Mouse (Mus musculus): Measurements from ENCODE around the gene Rbm28. TPM values are rescaled to one million over a fixed set of nuclear protein-coding genes. Genes with fewer than 3 reads are reported as not detected.
A peak's percentile ranks its signal among the peaks of the same experiment; 100 is the strongest.

The Rbm28 gene
- total RNA-seq, 2 experiments from 2014 or later = 19.5 to 21.0 TPM

DNA sequence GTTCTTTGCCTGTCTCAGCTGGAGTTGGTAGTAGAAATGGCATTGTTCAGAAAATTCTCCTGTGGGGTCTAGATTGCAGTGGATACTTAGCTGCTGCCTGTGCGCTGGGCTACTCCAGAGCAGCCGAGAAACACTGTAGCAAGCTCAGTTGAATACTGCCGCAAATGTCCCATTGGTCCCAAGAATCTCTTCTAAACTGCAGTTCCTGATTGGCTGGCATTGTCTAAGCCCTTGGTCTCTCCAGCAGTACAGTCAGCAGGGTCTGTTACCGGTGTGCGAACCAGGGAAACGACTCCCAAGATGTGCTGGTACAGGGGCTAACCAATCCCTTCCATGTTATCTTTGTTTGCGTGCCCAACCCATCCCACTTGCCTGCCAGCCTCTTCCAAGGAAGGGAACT lies 72.6 kb downstream of the Rbm28 start:
- DNase-seq = no peak
- intact Hi-C loops (cut with DNase I) = no loop called here

DNA sequence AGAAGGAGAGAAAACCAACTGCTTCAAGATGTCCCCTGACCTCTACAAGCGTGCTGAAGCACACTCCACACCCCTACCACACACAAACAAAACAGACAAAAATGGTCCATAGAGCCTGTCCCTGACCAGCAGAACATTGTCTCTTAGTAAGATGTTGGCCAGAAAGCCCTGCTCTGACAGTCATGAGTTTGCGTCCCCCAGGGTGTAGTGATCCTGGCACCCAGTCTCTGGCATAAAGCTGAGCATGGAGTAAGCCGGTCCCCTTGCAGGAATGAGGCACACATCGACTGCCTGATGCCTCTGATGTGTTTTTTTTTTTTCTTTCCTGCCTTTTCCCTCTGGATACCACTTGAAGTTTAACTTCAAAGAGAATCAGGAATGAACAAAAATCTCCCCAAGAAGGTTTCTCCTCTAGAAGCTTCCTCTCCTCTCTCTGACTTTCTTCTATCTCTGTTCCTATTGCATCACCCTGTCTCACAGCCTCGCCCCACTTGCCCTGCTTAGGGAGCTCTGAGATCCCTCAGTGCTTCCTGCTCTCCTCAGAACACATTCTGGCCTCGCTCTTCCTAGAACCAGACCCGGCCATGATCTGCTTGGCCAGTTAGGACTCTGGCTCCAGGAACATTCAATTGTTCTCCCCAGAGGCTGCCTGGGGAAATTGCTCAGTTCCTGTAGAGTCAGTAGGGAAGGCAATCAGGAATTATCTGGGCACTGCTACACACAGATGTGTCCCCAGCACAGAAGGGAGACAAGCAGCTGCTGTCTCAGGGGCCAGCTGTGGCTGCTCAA lies 76.7 kb downstream of the Rbm28 start:
- intact Hi-C loops (cut with DNase I) = no loop called here

DNA sequence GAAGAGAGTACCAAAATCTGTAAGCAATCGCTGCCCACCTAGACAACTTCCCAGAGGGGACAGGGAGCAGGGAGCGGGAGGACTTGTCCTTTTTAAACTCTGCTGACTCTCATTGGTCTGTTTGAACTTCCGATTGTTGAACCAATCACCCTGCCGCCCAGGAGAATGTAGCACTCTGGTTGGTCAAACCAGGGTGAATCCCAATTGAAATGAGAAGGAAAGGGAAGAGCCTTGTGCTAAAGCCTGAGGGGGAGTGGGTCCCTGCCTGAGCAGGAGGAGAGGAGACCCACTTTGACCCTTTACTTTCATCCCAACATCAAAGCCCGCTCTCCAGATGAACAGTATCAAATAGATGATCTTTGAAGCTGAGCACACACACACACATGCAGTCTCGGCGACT lies 80.4 kb downstream of the Rbm28 start:
- DNase-seq = no peak
- intact Hi-C loops (cut with DNase I) = no loop called here

More for the DNA sequence above, 76.7 kb downstream of the Rbm28 start:
- DNase-seq = peak; percentile 66 to 68

DNA sequence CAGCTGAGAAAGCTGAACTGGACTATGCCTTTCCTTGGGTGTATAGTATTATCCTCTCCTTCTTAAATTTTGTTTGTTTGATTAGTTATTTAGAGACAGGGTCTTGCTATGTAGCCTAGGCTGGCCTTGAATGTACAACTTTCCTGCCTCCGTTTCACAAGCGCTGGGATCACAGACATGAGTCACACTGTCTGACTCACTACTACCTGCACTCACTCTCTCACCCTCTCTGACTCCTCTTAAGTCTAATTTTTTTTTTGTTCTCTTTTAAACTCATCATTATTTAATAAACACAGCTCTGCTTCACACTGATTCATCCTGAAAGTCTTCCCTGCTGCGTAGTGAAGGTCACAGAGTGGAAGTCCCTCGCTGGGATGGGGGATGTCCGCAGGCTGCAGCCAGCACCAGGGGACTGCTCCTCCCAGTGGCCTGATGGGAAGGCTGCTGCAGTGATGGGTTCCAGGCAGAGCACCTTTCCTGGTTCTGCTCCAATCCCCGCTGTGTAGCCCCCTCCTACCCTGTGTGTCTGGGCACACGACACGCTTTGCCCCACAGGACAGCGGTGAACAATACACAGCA lies 81.9 kb downstream of the Rbm28 start:
- intact Hi-C loops (cut with DNase I) = no loop called here
- DNase-seq = no peak

DNA sequence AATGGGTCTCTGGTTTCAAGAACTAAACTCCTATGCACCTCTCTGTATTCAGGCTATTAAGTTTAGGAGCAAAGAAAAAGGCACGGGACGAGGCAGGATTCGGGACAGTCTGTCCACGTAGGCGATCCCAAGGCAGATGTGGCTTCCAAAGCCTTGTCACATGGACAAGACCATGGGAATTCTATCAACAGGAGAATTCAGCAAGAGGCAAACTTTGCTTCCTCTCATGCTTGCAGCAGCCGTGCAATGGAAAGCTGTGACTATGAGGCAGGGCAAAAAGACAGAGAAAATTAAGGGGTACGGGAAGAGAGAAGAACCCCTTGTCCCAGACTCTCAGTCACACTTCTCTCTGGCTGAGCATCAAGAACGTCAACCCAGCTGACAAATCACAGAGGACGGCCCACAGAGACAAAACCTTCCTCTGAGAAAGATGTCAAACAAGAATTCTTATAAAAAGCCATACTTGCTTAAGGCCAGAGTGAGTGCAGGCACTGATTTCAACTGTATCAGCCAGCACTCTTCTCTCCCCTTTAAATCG lies 82.9 kb downstream of the Rbm28 start:
- no peak for DNase-seq
- intact Hi-C loops (cut with DNase I) = no loop called here

DNA sequence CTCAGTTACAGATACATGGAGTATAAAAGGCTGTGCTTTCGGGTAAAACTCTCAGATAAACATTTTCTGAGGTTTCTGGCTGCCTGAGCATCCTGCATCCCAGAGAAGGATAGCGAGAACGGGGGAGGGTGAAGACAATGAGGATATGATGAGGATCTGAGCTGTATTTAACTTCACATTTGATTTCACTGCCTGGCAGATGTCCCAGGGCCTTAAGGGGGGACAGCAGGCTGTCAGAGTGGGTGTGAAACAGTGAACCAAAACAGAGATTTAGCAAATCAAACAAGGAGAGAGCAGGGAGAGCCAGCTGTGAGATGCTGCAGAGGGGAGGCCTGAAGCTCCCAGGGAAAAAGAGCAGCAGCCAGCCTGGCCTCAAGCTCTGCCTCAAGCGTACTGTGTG lies 85.5 kb downstream of the Rbm28 start:
- intact Hi-C loops (cut with DNase I) = no loop called here
- peak in 1 of 2 experiments; percentile 15 for DNase-seq

DNA sequence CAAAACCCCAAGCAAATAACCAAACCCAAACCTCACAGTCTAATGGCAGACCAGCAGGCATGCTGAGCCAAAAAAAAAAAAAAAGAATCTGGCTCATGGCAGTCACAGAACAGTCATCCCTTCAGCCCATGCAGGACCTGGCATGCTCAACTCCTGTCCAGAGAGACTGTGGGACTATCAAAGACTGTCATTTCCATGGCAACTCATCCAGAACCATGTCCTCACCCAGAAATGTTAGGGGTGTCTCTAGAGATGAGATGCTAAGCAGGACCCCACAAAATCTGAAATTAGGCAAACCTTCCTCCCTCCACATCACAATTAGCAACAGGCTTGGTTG lies 90.7 kb downstream of the Rbm28 start:
- intact Hi-C loops (cut with DNase I) = no loop called here
- no peak for DNase-seq

Small RNAs within 50 kb of the gene (microRNA-seq; reads per million reads assigned to microRNA genes)
- 0 reads per million in 2 experiments for gene Gm24303

Other genes starting within 250 kb of the Rbm28 start
- gene Lep, start 104.8 kb downstream of the Rbm28 start, total RNA-seq (2021) = under 1 TPM; 0.69 to 1.00 TPM
- gene Prrt4, start 14.6 kb upstream of the Rbm28 start, total RNA-seq (2021) = 1 to 10 TPM; 4.2 to 4.7 TPM
- gene Impdh1, start 51.4 kb upstream of the Rbm28 start, total RNA-seq (2021) = 10 to 100 TPM; 25.2 to 27.0 TPM
- 1 to 10 TPM; 4.6 to 5.3 TPM for gene Hilpda, start 107.5 kb upstream of the Rbm28 start, total RNA-seq (2021)
- not detected for gene Fam71f2, start 114.6 kb upstream of the Rbm28 start, total RNA-seq (2021)
- gene Fam71f1, start 154.1 kb upstream of the Rbm28 start, total RNA-seq (2021) = not detected
- gene Calu, start 183.1 kb upstream of the Rbm28 start, total RNA-seq (2021) = 100 to 1,000 TPM; 262 TPM
- gene Opn1sw, start 223.5 kb upstream of the Rbm28 start, total RNA-seq (2021) = not detected
- 1 to 10 TPM; 3.6 TPM for gene Ccdc136, start 231.3 kb upstream of the Rbm28 start, total RNA-seq (2021)

All from heart, postnatal 14 days (tissue).